Mouse (Mus musculus): Measurements from ENCODE around the gene Gm47969.

Gene Gm47969

DNA sequence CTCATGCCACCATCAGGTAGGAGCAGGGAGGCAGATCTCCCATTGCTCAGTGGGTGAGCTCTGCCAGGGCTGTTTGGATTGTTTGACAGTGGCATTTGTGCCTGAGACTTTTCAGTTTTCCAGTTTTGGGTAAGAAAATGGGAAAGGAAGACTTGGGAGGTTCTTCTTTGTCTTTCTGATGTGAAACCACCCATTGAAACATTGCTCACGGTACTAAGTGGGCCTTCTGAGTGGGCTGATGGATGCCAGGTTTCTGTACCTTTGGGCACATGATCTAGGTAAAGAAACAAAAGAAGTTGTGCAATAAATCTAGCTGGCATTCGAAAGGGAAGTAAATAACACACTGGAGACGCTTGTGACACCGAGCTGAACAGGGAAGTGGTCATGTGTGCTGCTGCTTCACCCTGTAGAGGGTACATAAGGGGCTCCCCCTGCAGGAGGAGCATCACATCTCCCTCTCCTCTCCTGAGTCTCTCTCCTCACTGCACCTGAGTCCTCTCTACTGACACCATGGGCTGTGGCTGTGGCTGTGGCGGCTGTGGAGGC is at the start of gene Gm47969:
Gm47969 (plus strand) TSS at position 51 of the 546 bp plus-strand sequence.
- peak; percentile 30 for DNase-seq (ENCODE audit: low read depth, low spot score)

DNA sequence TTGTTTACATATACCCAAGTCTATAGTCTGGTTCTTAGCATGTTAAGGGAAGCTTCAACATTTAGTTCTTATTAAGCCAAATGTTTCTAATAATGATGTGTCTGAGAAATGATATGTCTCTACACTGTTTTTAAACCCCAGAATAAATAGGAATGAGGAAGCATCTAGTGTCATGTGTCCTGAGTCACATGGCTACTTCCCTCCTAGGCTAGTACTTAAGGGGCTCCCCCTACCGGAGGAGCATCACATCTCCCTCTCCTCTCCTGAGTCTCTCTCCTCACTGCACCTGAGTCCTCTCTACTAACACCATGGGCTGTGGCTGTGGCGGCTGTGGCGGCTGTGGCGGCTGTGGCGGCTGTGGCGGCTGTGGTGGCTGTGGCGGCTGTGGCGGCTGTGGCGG is 44.4 kb upstream of the Gm47969 start, which contains the start of gene Gm47959:
Gm47959 (plus strand) TSS at position 243 of the 400 bp plus-strand sequence.
- peak; percentile 76 for DNase-seq (ENCODE audit: low read depth, low spot score)

DNA sequence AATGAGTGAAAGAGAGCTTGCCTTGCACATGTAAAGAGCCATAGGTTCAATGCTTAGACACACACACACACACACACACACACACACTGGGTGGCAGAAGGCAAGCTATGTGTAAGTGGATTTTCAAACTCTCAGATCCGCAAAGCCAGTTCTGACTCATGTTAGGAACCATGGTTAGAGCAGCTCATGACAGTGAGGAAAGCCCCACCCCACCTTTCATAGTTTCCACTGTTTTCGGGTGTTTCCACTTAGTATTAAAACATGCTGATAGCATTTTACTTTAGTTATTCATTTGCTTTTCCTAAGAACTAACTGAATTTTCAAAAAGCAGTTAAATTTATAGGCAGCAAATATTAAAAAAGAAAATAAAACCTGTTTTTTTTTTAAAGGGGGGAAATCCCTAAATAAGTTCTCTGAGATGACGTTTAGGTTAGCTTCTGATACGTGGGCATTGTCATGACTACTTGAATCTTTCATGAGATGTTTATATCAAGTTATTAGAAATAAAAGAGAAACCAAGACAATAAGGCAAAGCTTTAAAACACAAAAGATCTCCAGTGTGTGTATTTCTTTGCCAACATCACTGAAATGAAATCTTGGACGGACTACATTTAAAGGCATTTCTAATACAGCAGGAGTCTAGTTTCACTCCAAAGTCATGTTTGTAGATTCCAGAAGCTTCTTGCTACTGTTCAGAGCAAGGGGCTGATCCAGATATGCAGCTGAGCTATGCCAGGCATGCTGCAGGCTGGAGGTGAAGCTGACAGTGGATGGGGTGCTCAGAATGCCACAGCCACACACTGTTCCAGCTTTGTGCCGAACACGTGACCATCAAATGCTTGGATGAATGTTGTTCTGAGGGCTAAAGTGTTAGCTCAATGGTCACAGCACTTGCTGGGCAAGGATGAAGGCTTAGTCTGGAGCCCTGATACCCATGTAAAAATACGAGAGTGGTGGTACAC is 38.2 kb upstream of the Gm47969 start:
- DNase-seq (ENCODE audit: low read depth, low spot score) = no peak

DNA sequence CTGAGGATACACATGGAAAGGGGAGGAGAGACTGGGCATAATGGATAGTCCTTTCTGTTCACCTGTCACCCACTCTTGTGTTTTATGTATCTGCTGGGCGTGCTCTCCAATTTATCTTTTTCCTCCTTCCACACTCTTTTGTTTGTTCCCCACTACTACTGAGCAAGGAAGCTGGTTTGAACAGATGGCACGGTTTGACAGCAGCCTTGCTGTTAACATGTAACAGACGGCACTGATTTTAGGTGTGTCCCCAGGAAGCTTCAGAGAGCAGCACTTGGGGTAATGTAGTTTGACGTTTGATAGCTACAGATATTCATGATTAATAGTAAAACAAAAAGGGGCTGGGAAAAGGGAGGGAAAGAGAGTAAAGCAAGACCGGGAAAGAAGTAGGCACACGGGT is 37.3 kb upstream of the Gm47969 start:
- no peak for DNase-seq (ENCODE audit: low read depth, low spot score)

DNA sequence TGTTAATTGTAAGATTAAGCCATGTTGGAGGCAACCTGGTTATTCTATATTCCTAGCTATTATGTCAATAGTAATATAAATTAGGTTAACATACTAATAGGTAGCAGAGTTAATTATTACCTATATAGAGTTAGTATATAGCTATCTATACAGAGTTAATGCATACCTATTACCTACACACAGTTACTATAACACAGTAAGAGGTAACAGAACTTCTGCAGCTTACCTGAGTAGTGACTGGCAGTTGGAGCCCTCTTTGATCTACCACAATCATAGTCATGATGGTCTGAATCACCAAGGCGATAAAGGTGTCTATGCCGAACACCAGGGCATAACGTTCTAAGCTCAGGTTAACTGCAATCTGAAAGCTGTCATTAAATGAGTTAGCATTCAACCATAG is 30.3 kb upstream of the Gm47969 start:
- no peak for DNase-seq (ENCODE audit: low read depth, low spot score)

DNA sequence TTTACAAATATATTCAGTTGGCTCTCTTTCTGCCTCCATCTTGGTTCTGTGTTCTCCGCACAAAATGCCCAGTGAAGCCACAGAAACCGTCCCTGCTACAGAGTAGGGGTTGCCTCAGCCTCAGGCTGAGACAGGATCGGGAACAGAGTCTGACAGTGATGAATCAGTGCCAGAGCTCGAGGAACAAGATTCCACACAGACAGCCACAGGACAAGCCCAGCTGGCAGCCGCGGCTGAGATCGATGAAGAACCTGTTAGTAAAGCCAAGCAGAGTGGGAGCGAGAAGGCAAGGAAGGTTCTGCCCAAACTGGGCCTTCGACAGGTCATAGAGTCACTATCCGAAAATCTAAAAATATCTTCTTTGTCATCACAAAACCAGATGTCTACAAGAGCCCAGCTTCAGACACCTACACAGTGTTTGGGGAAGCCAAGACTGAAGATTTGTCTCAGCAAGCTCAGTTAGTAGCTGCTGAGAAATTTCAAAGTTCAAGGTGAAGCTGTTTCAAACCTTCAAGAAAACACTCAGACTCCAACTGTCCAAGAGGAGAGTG is 29.3 kb upstream of the Gm47969 start:
- DNase-seq (ENCODE audit: low read depth, low spot score) = no peak

DNA sequence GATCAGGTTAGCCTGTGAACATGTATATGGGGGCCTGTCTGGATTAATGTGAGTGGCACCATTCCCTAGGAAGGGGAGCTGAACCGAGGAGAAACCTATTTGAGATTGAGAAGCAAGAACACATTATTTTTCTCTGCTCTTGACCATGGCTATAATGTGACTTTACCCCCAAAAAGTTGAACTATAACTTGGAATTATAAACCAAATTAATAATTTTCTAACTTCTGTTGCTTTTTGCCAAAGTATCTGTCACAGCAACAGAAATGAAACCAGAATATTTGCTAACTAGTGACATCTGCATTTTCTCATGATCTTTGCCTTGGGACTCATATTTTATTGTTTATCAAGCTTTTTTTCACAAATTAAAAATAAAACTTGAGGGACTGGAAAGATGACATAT is 28.2 kb upstream of the Gm47969 start:
- DNase-seq (ENCODE audit: low read depth, low spot score) = no peak

DNA sequence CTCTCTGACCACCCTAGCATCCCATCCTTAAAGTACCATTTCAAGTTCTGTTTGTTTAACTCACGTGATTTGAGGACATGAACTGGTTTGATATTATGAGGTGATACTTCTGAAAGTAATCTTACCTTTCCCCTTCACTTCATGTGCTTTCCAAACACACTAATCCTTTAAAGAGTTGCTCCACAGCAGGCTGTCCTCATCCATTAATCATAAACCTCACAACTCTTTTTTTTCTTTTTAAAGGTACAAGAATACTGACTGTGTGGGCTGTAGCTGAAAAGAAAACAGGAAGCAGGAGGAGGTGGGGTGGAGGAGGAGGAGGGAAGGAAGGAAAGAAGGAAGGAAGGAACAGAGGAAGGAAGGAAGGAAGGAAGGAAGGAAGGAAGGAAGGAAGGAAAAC is 12.8 kb upstream of the Gm47969 start:
- DNase-seq (ENCODE audit: low read depth, low spot score) = no peak

DNA sequence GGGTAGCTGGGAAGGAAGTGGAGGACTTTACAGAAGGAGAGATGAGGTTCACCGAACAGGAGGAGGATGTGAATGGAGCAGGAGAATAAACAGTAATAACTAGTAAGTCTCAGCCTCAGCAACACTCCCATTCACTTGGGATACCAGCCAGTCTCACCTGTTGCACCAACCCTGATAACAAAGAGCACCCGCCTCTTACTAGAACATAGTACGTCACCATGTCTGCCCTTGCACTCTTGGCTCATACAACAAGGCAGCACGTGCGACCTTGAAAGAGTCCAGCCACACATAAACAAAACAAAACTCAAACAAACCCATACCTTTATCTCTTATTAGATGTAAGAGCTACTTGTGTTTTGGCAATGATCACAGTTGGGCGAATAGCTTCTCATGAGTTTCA is 12.2 kb upstream of the Gm47969 start:
- DNase-seq (ENCODE audit: low read depth, low spot score) = no peak

DNA sequence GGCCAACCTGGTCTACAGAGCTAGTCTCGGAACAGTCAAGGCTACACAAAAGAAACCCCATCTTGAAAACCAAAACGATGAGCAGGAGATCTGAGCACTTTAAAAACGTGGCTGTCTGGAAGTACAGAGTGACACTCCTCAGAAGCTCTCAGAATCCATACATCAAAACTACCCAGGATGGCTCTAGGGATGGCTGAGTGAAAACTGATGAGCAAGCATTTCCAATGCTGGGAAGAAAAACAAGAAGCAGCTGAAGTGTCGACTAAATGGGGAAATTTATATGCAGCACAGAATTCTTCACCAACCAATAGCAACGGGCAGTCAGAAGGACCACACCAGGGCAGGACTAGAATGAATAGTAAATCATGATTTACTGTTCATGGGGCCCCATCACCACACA is 10.2 kb upstream of the Gm47969 start:
- DNase-seq (ENCODE audit: low read depth, low spot score) = no peak

DNA sequence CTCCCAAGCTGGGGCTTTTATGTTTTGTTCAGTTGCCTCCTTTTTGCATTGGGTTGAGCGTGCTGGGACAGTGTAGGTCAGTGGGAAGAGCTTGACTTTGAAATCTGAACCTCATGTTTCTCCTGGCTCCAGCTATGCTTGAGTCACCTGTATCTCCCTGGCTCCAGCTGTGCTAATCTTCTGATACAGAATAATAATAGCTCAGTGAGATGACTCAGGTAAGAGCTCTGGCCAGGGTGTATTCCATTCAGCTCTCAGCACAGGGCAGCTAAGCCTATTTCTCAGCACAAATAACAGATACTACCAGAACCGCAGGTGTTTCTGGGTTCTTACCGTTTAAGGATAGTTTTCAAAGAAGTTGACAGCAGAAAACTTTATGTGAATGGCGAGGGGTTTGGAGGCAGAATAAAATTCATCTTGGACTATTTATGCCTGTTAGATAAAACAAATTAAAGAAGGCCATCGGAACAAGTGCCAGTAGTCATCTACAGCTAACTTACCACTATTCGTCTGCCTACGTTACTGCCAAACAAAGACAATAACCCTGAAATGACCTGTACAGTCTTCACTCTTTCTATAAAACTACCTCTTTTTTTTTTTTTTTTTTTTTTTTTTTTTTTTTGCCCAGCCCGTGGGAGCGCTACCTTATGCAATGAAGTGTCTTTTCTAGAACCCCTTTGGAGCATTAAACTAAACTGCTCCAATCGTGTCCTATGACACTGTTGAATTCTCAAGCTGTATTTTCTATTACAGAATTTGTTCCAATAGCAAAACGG is 7.7 kb upstream of the Gm47969 start:
- no peak for DNase-seq (ENCODE audit: low read depth, low spot score)

DNA sequence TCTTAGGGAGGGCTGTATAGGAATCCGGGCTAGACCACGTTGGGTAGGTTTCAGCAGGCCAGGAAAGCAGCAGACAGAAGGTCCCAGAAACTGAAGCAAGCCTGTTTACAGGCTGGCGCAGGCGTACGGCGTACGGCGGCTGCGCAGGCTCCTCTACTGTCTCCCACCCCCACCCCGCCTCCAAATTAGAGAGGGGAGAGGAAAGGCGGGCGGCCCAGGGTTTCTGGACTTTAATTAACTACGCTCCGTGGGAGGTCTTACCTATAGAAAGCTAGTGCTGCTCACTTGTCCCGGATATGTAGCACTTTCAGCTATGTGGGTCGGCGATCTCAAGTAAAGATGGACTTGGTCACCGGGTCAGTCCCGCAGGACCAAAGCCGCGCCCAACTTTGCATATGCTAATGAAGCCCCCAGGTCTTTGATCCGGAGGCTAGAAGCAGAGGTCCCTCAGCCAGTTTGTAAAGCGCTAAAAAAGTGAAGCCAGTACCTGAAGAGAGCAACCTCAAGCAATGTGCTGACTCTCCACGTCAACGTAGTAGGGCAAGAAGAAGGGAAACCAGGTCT is 6.5 kb upstream of the Gm47969 start, which contains the start of gene Slc19a3:
Slc19a3 (minus strand) TSS at position 340 of the 564 bp plus-strand sequence.
- peak; percentile 78 for DNase-seq (ENCODE audit: low read depth, low spot score)

DNA sequence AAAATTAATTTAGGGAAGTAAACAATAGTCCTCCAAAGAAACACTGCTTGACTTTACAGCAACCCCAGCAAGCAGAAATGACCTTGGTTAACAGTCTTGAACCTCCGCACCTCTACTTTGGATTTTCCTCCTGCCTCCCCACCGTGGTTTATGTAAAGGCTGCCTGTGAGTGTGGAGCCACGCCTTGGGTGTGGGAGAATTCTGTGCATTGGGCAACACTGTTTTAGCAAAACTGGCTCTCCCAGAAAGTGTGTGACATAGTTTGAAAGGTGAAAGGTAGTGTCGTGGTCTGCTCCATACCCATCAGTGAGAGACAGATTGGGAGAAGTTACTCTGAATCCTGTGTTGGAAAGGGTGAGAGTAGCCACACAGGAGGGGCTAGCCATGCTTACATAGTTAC is 5.7 kb upstream of the Gm47969 start:
- DNase-seq (ENCODE audit: low read depth, low spot score) = peak; percentile 40

DNA sequence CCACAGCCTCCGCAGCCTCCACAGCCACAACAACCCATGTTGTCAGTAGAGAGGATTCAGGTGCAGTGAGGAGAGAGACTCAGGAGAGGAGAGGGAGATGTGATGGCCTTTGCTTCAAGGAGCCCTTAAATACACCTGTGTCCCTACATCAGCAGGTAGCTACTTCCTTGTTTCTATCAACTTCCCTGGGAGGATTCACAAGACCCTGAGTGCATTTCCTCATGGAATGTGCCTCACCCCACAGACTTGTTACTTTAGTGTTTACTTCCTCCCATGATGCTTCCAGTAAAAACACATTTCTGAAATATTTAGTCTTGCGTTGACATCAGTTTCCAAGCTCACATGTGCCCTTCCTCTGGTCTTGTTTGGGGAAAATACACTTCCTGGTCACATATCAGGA is 2.4 kb upstream of the Gm47969 start, which contains the start of gene Krtap28-10:
Krtap28-10 (minus strand) TSS at position 101 of the 400 bp plus-strand sequence.
- no peak for DNase-seq (ENCODE audit: low read depth, low spot score)

DNA sequence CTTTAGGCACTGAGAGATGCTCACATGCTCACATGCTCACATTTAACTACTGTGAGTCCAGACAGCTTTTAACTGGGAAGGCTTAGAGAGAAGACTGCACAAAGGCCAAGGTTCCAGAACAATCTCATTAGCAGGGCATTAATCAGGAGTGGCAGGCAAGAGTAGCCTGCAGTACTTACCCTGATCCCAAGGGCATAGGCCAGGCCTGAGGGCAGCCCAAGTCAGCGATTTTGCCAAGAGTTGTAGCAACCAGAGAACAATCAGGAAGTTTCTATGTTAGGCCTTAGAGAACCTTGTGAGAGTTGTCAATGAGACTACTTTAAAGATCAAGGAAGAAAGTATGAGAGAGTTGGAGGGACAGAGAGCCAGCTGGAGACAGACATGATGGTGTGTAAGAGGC is 13.7 kb downstream of the Gm47969 start:
- DNase-seq (ENCODE audit: low read depth, low spot score) = no peak

DNA sequence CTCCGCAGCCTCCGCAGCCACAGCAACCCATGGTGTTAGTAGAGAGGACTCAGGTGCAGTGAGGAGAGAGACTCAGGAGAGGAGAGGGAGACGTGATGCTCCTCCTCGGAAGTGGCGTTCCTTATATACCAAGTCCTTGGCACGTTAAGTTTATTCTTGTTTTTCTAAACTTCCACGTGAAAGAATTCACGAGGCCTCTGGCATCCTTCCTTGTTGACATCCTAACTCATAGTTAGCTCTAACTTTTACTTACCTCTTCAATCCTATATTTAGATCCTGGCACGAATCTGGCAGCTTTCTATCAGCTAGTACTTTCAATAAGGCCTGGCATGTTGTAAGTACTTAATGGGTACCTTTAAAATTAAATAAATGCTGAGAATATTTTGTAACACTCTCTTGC is 14.5 kb downstream of the Gm47969 start, which contains the start of gene A030005K14Rik:
A030005K14Rik (minus strand) TSS at position 101 of the 400 bp plus-strand sequence.
- no peak for DNase-seq (ENCODE audit: low read depth, low spot score)

DNA sequence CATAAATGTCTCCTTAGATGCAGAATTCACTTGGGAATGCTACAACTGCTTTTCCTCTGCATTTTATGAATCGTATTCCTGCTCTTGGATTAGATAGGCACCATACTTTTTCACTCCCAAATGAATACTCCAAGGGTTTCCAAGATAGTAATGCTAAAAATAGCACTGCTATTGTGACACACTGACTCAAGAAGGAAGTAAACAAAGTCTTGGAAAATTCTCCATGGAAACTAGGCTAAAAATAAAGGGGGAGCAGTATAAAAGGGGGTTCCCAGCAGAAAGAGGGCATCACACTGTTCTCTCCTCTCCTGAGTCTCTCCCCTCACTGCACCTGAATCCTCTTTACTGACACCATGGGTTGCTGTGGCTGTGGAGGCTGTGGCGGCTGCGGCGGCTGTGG is 15.9 kb downstream of the Gm47969 start, which contains the start of gene Krtap28-13:
Krtap28-13 (plus strand) TSS at position 288 of the 400 bp plus-strand sequence.
- no peak for DNase-seq (ENCODE audit: low read depth, low spot score)

DNA sequence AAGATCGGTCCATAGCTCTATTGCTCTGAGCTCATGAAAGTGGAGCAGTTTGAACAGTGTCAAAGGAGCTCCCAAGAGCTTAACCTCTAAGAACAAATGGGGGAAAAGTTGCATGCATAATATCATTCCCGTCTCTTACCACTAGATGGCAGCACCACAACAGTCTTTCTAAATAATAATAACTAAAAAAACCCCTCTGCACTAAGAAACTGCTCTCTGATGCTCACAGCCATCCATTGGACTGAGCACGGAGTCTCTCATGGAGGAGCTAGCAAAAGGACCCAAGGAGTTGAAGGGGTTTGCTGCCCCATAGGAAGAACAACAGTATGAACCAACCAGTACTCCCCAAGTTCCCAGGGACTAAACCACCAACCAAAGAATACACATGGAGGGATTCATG is 20.1 kb downstream of the Gm47969 start:
- peak; percentile 58 for DNase-seq (ENCODE audit: low read depth, low spot score)

DNA sequence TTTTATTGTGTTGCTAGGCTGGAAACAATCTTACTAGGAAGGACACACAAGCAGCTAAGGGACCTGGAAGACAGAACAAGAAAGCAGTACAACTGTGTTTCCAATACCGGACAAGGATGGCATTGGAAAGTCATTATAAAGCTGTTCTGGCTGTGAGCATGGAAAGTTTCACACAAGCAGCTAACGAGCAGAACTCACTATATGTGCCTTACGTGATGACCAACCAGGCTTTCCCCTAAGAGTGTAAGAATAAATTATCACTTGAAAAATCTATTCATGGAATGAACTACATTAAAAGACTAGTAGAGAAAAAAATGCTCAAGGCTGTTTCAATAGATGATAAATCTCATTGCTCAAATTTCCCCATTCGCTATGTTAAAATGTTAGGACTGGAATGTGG is 21.8 kb downstream of the Gm47969 start:
- no peak for DNase-seq (ENCODE audit: low read depth, low spot score)

DNA sequence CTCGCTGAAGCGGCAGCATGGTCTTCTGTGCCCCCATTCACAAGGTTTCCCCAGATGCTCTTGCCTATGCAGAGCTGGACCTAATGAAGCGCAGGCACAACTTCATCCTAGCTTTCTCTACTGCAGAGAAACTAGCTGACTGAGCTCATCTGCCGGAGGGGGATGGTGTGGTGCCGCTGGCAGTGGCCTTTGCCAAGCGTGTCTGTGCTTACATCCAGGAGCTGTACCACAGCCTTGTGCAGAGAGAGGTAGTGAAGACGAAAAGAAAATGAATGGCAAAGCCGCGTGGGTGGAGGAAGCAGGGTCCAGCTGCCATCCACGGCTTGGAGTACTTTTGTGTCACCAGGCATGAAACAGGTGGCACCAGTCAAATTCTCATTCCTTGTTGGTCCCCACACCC is 22.5 kb downstream of the Gm47969 start:
- no peak for DNase-seq (ENCODE audit: low read depth, low spot score)

DNA sequence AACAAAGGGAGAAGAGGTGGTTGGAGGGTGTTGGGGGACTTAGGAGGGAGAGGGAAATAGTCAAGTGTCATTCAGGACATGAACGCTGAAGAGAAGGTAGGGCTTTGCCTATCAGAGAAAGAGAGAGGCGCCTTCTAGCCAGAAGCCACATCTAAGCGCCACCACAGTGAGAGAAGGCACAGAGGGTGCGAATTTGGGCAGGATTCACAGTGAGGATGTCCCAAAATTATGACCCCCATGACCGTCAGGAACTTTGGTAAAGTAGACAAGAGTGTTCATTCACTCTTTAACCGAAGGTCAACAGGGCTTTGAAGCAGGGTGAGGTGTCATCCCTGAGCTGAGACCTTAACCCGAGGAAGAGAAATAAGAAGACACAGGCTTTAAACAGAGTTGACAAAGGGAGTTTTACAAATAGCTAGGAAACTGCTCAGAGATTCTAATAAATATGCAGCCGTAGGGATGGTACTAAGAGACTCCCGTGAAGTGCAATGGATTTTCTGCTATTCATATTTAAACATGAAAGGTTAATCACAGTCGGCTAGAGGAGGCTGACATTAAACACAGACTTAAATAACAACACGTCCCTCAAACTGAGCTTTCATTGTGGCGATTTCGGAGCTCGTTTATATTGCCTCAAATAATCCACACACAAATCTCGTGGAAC is 30.9 kb downstream of the Gm47969 start:
- no peak for DNase-seq (ENCODE audit: low read depth, low spot score)

Measured in ES-CJ7 (cell line).